Mouse (Mus musculus) limb, embryonic 11.5 days (tissue): ENCODE measurements around the gene AY074887. TPM values are rescaled to one million over a fixed set of nuclear protein-coding genes. Genes with fewer than 3 reads are reported as not detected.

Experiments used
- ATAC-seq: fragments of 200-750 bp; cut with Nextera tagmentation; 2 replicates; pipeline ENCODE4 v1.8.0; 2017; ENCODE audit warnings: low read depth; ENCODE audit not compliant: insufficient number of reproducible peaks, low FRiP score, low TSS enrichment
- DNase-seq: peaks from one replicate; pipeline ENCODE4 v3.0.0-alpha.2; 2015; ENCODE audit warnings: low spot score
- H3K27ac ChIP-seq: fragments of 300-500 bp; sonication (generic); replicated peaks from 2 replicates; pipeline ENCODE4 v1.5.1; 2014; ENCODE audit warnings: low read depth, mild to moderate bottlenecking, low read length
- H3K27me3 ChIP-seq: fragments of 300-500 bp; sonication (generic); 2 replicates; pipeline ENCODE4 v1.6.1; 2014; ENCODE audit warnings: mild to moderate bottlenecking, low read length, mixed read lengths; ENCODE audit not compliant: control insufficient read depth, insufficient read depth
- H3K36me3 ChIP-seq: fragments of 300-500 bp; sonication (generic); 2 replicates; pipeline ENCODE4 v1.6.1; 2014; ENCODE audit warnings: mild to moderate bottlenecking, low read length, moderate library complexity, mixed read lengths; ENCODE audit not compliant: control insufficient read depth, insufficient read depth
- H3K4me1 ChIP-seq: fragments of 300-500 bp; sonication (generic); 2 replicates; pipeline ENCODE4 v1.6.1; 2014; ENCODE audit warnings: low read length, mixed read lengths; ENCODE audit not compliant: control insufficient read depth, insufficient read depth
- H3K4me2 ChIP-seq: fragments of 300-500 bp; sonication (generic); 2 replicates; pipeline ENCODE4 v1.6.1; 2014; ENCODE audit warnings: low read depth, mild to moderate bottlenecking, moderate library complexity; ENCODE audit not compliant: severe bottlenecking
- H3K4me3 ChIP-seq: fragments of 300-500 bp; sonication (generic); 2 replicates; pipeline ENCODE4 v1.5.1; 2014; ENCODE audit warnings: low read depth, low read length
- H3K9ac ChIP-seq: fragments of 300-500 bp; sonication (generic); 2 replicates; pipeline ENCODE4 v1.6.1; 2014; ENCODE audit warnings: mild to moderate bottlenecking, low read length
- H3K9me3 ChIP-seq: fragments of 300-500 bp; sonication (generic); 2 replicates; pipeline ENCODE4 v1.6.1; 2016; ENCODE audit warnings: low read length; ENCODE audit not compliant: control insufficient read depth
- WGBS: fragments of 180-500 bp; shearing (Covaris S2); extraction: QIAGEN DNeasy Blood & Tissue Kit; methylation state at CpG from one replicate; pipeline ENCODE4 v1.1.7; 2014; 5-methylcytosine and 5-hydroxymethylcytosine counted together
- polyA plus RNA-seq: library from polyadenylated mRNA; unstranded; fragments of >200 nt; fragmentation: Nextera tagmentation; extraction: Ambion mirVana; gene quantifications from 2 replicates; pipeline ENCODE4 v1.2.1, GENCODE M21; 2014

AY074887 gene
- polyA plus RNA-seq, 1 experiment from 2014 or later = 1.1 TPM

GRCm38 (mm10) chr9:54930741-54931140 lies 20.1 kb downstream of the AY074887 start:
- Histone ChIP-seq H3K4me3 (no peak overlapping the region), H3K36me3 (no peaks in the 10 kb centered on the region), H3K4me2 (no peak overlapping the region), H3K27ac (no peak overlapping the region), H3K9ac (no peak overlapping the region), H3K27me3 (no peaks in the 10 kb centered on the region), H3K9me3 (no peaks in the 10 kb centered on the region), H3K4me1 (no peaks in the 10 kb centered on the region)
- WGBS = 80% methylated on average over 1 of the region's 1 CpGs
- no peak for ATAC-seq
- no peak for DNase-seq

GRCm38 (mm10) chr9:54919946-54920345 lies 30.9 kb downstream of the AY074887 start:
- Histone ChIP-seq H3K4me1 (no peaks in the 10 kb centered on the region), H3K9ac (no peak overlapping the region), H3K4me2 (no peak overlapping the region), H3K9me3 (no peaks in the 10 kb centered on the region; the same call in 1 of the 2 replicates), H3K27ac (no peak overlapping the region), H3K27me3 (no peaks in the 10 kb centered on the region), H3K36me3 (no peaks in the 10 kb centered on the region), H3K4me3 (no peak overlapping the region)
- ATAC-seq (no peak), DNase-seq (no peak)
- WGBS = 59% methylated on average over 4 of the region's 4 CpGs

- Histone ChIP-seq H3K4me2 (no peak overlapping the region), H3K27me3 (no peaks in the 10 kb centered on the region), H3K4me1 (no peaks in the 10 kb centered on the region), H3K9ac (no peak overlapping the region), H3K4me3 (no peak overlapping the region), H3K27ac (no peak overlapping the region), H3K9me3 (no peaks in the 10 kb centered on the region; the same call in 1 of the 2 replicates), H3K36me3 (no peaks in the 10 kb centered on the region)
- ATAC-seq = no peak
- WGBS = 93% methylated on average over 5 of the region's 5 CpGs
- no peak for DNase-seq
These were observed 32.0 kb downstream of the AY074887 start for GRCm38 (mm10) chr9:54918781-54919180.

- Histone ChIP-seq H3K9me3 (no peaks in the 10 kb centered on the region; the same call in 1 of the 2 replicates), H3K4me3 (no peak overlapping the region), H3K4me2 (no peak overlapping the region; the same call in 1 of the 2 replicates), H3K27ac (no peak overlapping the region), H3K4me1 (no peaks in the 10 kb centered on the region), H3K36me3 (no peaks in the 10 kb centered on the region), H3K27me3 (no peaks in the 10 kb centered on the region), H3K9ac (no peak overlapping the region)
- ATAC-seq (no peak), DNase-seq (no peak)
- WGBS = 70% methylated on average over 2 of the region's 2 CpGs
These were observed 32.6 kb downstream of the AY074887 start for GRCm38 (mm10) chr9:54918191-54918590.

GRCm38 (mm10) chr9:54917010-54917677 lies 33.7 kb downstream of the AY074887 start, which contains the start of gene Hykk:
Gene Hykk (plus strand): TSS chr9:54917283.
- H3K4me3 ChIP-seq = peak within 1 kb of the TSS; percentile 66
- WGBS = under 1% methylated on average over 34 of the region's 34 CpGs
- H3K4me2 ChIP-seq = peak within 1 kb of the TSS; percentile 84
- no peaks in the 10 kb centered on the region for H3K27me3 ChIP-seq
- no peaks in the 10 kb centered on the region for H3K36me3 ChIP-seq
- DNase-seq = peak; percentile 90
- peak; percentile 100 for ATAC-seq
- H3K9ac ChIP-seq = peak within 1 kb of the TSS; percentile 75
- no peak within 1 kb of the TSS for H3K27ac ChIP-seq
- H3K4me1 ChIP-seq = no peaks in the 10 kb centered on the region
- no peaks in the 10 kb centered on the region for H3K9me3 ChIP-seq

- Histone ChIP-seq H3K9me3 (no peaks in the 10 kb centered on the region), H3K36me3 (no peaks in the 10 kb centered on the region), H3K27me3 (no peaks in the 10 kb centered on the region), H3K9ac (no peak overlapping the region), H3K4me3 (no peak overlapping the region), H3K4me1 (no peaks in the 10 kb centered on the region), H3K27ac (no peak overlapping the region), H3K4me2 (peak overlapping the region; percentile 84; the same call in 1 of the 2 replicates)
- WGBS = 74% methylated on average over 8 of the region's 8 CpGs
- no peak for DNase-seq
- ATAC-seq = peak; percentile 33; the same call in 1 of the 2 replicates
These were observed 34.4 kb downstream of the AY074887 start for GRCm38 (mm10) chr9:54916401-54916800.

- no peaks in the 10 kb centered on the region for H3K4me1 ChIP-seq
- no peak overlapping the region for H3K4me3 ChIP-seq
- no peak for ATAC-seq
- H3K4me2 ChIP-seq = no peak overlapping the region
- no peaks in the 10 kb centered on the region for H3K27me3 ChIP-seq
- no peaks in the 10 kb centered on the region for H3K9me3 ChIP-seq
- H3K9ac ChIP-seq = no peak overlapping the region
- H3K36me3 ChIP-seq = no peaks in the 10 kb centered on the region
- 68% methylated on average over 7 of the region's 7 CpGs for WGBS
- no peak overlapping the region for H3K27ac ChIP-seq
- DNase-seq = no peak
These were observed 35.2 kb downstream of the AY074887 start for GRCm38 (mm10) chr9:54915576-54915975.

GRCm38 (mm10) chr9:54909446-54909845 lies 41.4 kb downstream of the AY074887 start:
- DNase-seq = no peak
- Histone ChIP-seq H3K4me2 (no peak overlapping the region), H3K9me3 (no peaks in the 10 kb centered on the region), H3K9ac (no peak overlapping the region), H3K4me1 (no peaks in the 10 kb centered on the region), H3K27ac (no peak overlapping the region), H3K27me3 (no peaks in the 10 kb centered on the region), H3K4me3 (no peak overlapping the region), H3K36me3 (peaks cover 5% of the 10 kb centered on the region)
- 94% methylated on average over 5 of the region's 5 CpGs for WGBS
- no peak for ATAC-seq
